Mouse (Mus musculus) heart, adult 2 months (tissue): ENCODE measurements at regions not wholly inside any gene's neighbourhood (a gene's known extent, or its start where the extent isn't known, plus 50 kb on each side); places are given as distances from the start of the nearest gene placed in this dataset.
A peak's percentile ranks its signal among the peaks of the same experiment; 100 is the strongest.
"Not testable (repeated sequence)": the region's sequence is repeated elsewhere in the genome, so short reads cannot be mapped to it uniquely, and the experiment has no call there.

ENCODE experiments used
- DNase-seq, 2 experiments: peaks; one replicate each; pipeline ENCODE4 v3.0.0; 2021
- H3K27ac ChIP-seq: fragments of 200-600 bp; 2 replicates; pipeline ENCODE4 v1.8.1; 2022
- H3K27me3 ChIP-seq: fragments of 200-500 bp; 2 replicates; pipeline ENCODE4 v1.6.1; 2012; ENCODE audit warnings: mild to moderate bottlenecking, low read length, inconsistent platforms, mixed read lengths; ENCODE audit not compliant: control insufficient read depth, insufficient read depth
- H3K36me3 ChIP-seq: fragments of 200-500 bp; 2 replicates; pipeline ENCODE4 v1.6.1; 2012; ENCODE audit warnings: low read length, inconsistent platforms; ENCODE audit not compliant: control insufficient read depth, insufficient read depth
- H3K4me1 ChIP-seq: fragments of 200-500 bp; 2 replicates; pipeline ENCODE4 v1.6.1; 2011; ENCODE audit warnings: low read length; ENCODE audit not compliant: control insufficient read depth, insufficient read depth
- H3K4me3 ChIP-seq: fragments of 200-600 bp; 2 replicates; pipeline ENCODE4 v1.8.1; 2022
- H3K79me2 ChIP-seq: fragments of 200-500 bp; replicated peaks from 2 replicates; pipeline ENCODE4 v1.6.1; 2012; ENCODE audit warnings: mild to moderate bottlenecking, inconsistent platforms, low read length, moderate library complexity, mixed read lengths; ENCODE audit not compliant: control insufficient read depth, insufficient read depth
- H3K9ac ChIP-seq: fragments of 200-500 bp; 2 replicates; pipeline ENCODE4 v1.6.1; 2012; ENCODE audit warnings: low read depth, mild to moderate bottlenecking, control low read depth, inconsistent platforms, low read length, mixed read lengths
- CTCF ChIP-seq: fragments of 200-600 bp; IDR thresholded peaks from 2 replicates; pipeline ENCODE4 v1.8.1; 2022; ENCODE audit warnings: antibody characterized with exemption, mild to moderate bottlenecking, moderate library complexity
- EP300 ChIP-seq: fragments of 200-500 bp; IDR thresholded peaks from 2 replicates; pipeline ENCODE4 v1.6.1; 2011; ENCODE audit warnings: low read depth, low read length, control low read depth; ENCODE audit not compliant: insufficient read depth
- POLR2A ChIP-seq: fragments of 200-500 bp; IDR thresholded peaks from 2 replicates; pipeline ENCODE4 v1.6.1; 2011; ENCODE audit warnings: mild to moderate bottlenecking, low read depth, low read length, control low read depth; ENCODE audit not compliant: insufficient read depth
- whole genome bisulfite sequencing: fragments of 180-500 bp; shearing (Covaris S2); methylation state at CpG from one replicate; pipeline ENCODE4 v1.1.7; 2018; 5-methylcytosine and 5-hydroxymethylcytosine counted together
- intact Hi-C: fragments of 180-260 bp; cut with DNase I; formaldehyde crosslinking; loops from one replicate; pipeline ENCODE4 v1.15.1; 2025

DNA sequence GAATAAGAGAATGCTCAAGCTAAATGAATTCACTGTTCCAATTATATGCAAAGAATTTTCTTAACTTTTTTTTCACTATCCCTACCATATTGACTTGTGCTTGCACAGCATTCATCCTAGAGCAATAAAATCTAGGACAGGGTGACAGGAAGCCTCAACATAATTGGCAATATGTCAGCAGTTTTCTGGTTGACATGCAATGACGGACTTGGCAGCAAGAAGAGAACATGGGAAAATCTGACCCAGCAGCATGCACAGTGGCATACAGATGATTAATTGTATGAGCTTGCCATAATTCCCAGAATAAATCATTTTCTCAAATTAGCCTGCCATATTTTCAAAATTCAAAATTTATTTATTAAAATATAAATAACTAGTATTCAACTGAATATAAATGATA lies 152.7 kb downstream of the Amy2a5 start:
- no peak overlapping the region for H3K27ac ChIP-seq
- TF ChIP-seq EP300 (no peak), POLR2A (no peak), CTCF (no peak)
- intact Hi-C loops: no loop called here
- H3K4me3 ChIP-seq: no peak overlapping the region
- no peaks in the 10 kb centered on the region for H3K36me3 ChIP-seq
- H3K27me3 ChIP-seq: no peaks in the 10 kb centered on the region
- DNase-seq: no peak
- WGBS: 52% methylated on average over 1 of the region's 1 CpGs
- no peaks in the 10 kb centered on the region for H3K79me2 ChIP-seq
- H3K9ac ChIP-seq: no peak overlapping the region
- H3K4me1 ChIP-seq: no peaks in the 10 kb centered on the region

DNA sequence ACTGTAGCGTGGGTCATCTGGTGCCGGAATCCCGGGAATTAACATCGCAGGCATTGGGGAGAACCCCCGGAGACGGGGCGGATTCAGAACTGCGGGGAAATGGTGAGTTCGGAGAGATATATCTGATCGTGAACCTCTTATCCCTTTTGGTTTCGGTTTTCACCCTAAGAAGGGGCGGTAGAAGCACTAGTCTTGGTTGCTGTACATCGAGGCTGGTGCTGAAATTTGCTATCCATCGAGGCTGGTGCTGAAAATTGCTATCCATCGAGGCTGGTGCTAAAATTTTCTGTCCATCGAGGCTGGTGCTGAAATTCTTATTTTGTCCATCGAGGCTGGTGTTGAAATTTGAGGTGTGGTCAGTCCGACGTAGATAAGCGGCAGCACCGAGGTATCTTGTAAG lies 167.8 kb downstream of the Amy2a5 start:
- H3K79me2 ChIP-seq, H3K27me3 ChIP-seq, H3K36me3 ChIP-seq, H3K9ac ChIP-seq, H3K4me3 ChIP-seq, DNase-seq, H3K27ac ChIP-seq, intact Hi-C loops, H3K4me1 ChIP-seq: not testable (repeated sequence)
- 61% methylated on average over 21 of the region's 21 CpGs for WGBS

DNA sequence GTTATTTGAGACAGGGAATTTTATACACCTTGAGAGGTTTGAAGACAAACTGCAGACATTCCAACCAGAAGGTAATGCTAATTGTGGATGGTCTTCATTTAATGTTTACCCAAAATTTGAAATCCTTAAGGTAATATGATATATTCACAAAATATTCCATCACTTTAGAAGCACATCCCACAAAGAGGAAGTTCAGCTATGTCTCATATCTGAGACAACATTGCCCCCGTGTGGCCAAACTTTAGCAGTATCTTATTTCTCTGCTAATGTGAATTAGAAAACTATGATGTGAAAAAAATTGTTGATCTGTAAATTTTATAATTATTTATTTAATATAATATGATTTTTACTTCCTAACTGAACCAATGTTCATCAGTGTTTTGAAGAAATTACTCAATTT lies 177.9 kb downstream of the Amy2a5 start:
- no peak for DNase-seq
- H3K9ac ChIP-seq: no peak overlapping the region
- H3K79me2 ChIP-seq: no peaks in the 10 kb centered on the region
- TF ChIP-seq POLR2A (no peak), EP300 (no peak), CTCF (peak; percentile 67)
- WGBS: 0% methylated on average over 1 of the region's 1 CpGs
- no peak overlapping the region for H3K27ac ChIP-seq
- no peaks in the 10 kb centered on the region for H3K27me3 ChIP-seq
- H3K36me3 ChIP-seq: no peaks in the 10 kb centered on the region
- no peak overlapping the region for H3K4me3 ChIP-seq
- no peaks in the 10 kb centered on the region for H3K4me1 ChIP-seq
- intact Hi-C loops: no loop called here
